ENCODE assay signal across 18 mouse cellular contexts in genomic region chr5:66722586-66722985, GRCm38 (mm10). TPM values are rescaled to one million over a fixed set of nuclear protein-coding genes. Genes with fewer than 3 reads are reported as not detected.
DNase-seq lines count a peak whose midpoint lies in the region; ATAC-seq and TF ChIP-seq lines count a peak whose summit lies in the region.
"Had no signal": no experiment of that assay in that cellular context is flagged by ENCODE, and none has a peak within 500 bp of the region (broad histone marks: within the 10 kb centered on the region; RNA-seq: fewer than 3 reads in every experiment).

No protein-coding gene starts in this region.

- no peak overlapping the region for H3K4me3 ChIP-seq in heart, postnatal 0 days (ENCODE audit: low read depth, low read length)
- H3K4me3 ChIP-seq in liver, postnatal 0 days (ENCODE audit: low read depth, low read length): no peak overlapping the region
- H3K4me3 ChIP-seq in embryonic facial prominence, embryonic 11.5 days (ENCODE audit: low read depth, low read length): no peak overlapping the region
- H3K4me3 ChIP-seq in embryonic facial prominence, embryonic 14.5 days (ENCODE audit: low read depth, low read length): no peak overlapping the region
- H3K4me3 ChIP-seq: forebrain, embryonic 12.5 days; liver, embryonic 13.5 days; neural tube, embryonic 12.5 days had no signal

- H3K27me3 ChIP-seq in heart, postnatal 0 days (ENCODE audit: control insufficient read depth, insufficient read depth, low read length): peaks cover 57% of the 10 kb centered on the region
- peaks cover 19% of the 10 kb centered on the region; the same call in 1 of the 2 replicates for H3K27me3 ChIP-seq in liver, postnatal 0 days (ENCODE audit: insufficient read depth, low read length)
- H3K27me3 ChIP-seq in embryonic facial prominence, embryonic 11.5 days (ENCODE audit: control insufficient read depth, insufficient read depth, low read length): no peaks in the 10 kb centered on the region
- H3K27me3 ChIP-seq in embryonic facial prominence, embryonic 14.5 days (replicated peaks; ENCODE audit: control insufficient read depth, insufficient read depth, low read length): no peaks in the 10 kb centered on the region
- H3K27me3 ChIP-seq: forebrain, embryonic 12.5 days; liver, embryonic 13.5 days; neural tube, embryonic 12.5 days had no signal

- H3K4me2 ChIP-seq in heart, postnatal 0 days (ENCODE audit: low read depth, low read length): peak overlapping the region; percentile 18; the same call in 1 of the 2 replicates
- no peak overlapping the region for H3K4me2 ChIP-seq in liver, postnatal 0 days (ENCODE audit: low read depth, low read length)
- no peak overlapping the region for H3K4me2 ChIP-seq in embryonic facial prominence, embryonic 11.5 days (ENCODE audit: low read depth, low read length)
- H3K4me2 ChIP-seq in embryonic facial prominence, embryonic 14.5 days (ENCODE audit: low read depth, low read length): no peak overlapping the region
- H3K4me2 ChIP-seq: forebrain, embryonic 12.5 days; liver, embryonic 13.5 days; neural tube, embryonic 12.5 days had no signal

- no peak overlapping the region for H3K9ac ChIP-seq in heart, postnatal 0 days (replicated peaks; ENCODE audit: low read depth, low read length)
- no peak overlapping the region for H3K9ac ChIP-seq in liver, postnatal 0 days (replicated peaks)
- H3K9ac ChIP-seq in embryonic facial prominence, embryonic 11.5 days (replicated peaks; ENCODE audit: low read length): no peak overlapping the region
- no peak overlapping the region for H3K9ac ChIP-seq in embryonic facial prominence, embryonic 14.5 days (ENCODE audit: low read depth, low read length)
- H3K9ac ChIP-seq: forebrain, embryonic 12.5 days; liver, embryonic 13.5 days; neural tube, embryonic 12.5 days had no signal

- no peaks in the 10 kb centered on the region for H3K4me1 ChIP-seq in heart, postnatal 0 days (ENCODE audit: control insufficient read depth, insufficient read depth)
- H3K4me1 ChIP-seq in liver, postnatal 0 days (ENCODE audit: insufficient read depth): no peaks in the 10 kb centered on the region
- H3K4me1 ChIP-seq in embryonic facial prominence, embryonic 11.5 days (ENCODE audit: control insufficient read depth, insufficient read depth, low read length): peaks cover 2% of the 10 kb centered on the region; the same call in 1 of the 2 replicates
- peaks cover 27% of the 10 kb centered on the region for H3K4me1 ChIP-seq in embryonic facial prominence, embryonic 14.5 days (ENCODE audit: control insufficient read depth, insufficient read depth, low read length)
- H3K4me1 ChIP-seq: liver, embryonic 13.5 days; neural tube, embryonic 12.5 days had no signal

- H3K36me3 ChIP-seq in heart, postnatal 0 days (replicated peaks; ENCODE audit: control insufficient read depth, insufficient read depth, low read length): no peaks in the 10 kb centered on the region
- no peaks in the 10 kb centered on the region for H3K36me3 ChIP-seq in liver, postnatal 0 days (replicated peaks; ENCODE audit: insufficient read depth, low read length)
- no peaks in the 10 kb centered on the region for H3K36me3 ChIP-seq in embryonic facial prominence, embryonic 11.5 days (replicated peaks; ENCODE audit: control insufficient read depth, insufficient read depth, low read depth, low read length)
- H3K36me3 ChIP-seq in embryonic facial prominence, embryonic 14.5 days (ENCODE audit: control insufficient read depth, insufficient read depth, low read length): no peaks in the 10 kb centered on the region
- H3K36me3 ChIP-seq: forebrain, embryonic 12.5 days; liver, embryonic 13.5 days; neural tube, embryonic 12.5 days had no signal

- ATAC-seq in heart, postnatal 0 days (ENCODE audit: insufficient read depth, low read depth): no peak
- ATAC-seq in liver, postnatal 0 days: no peak
- ATAC-seq in embryonic facial prominence, embryonic 11.5 days (replicated peaks; ENCODE audit: insufficient number of reproducible peaks, low FRiP score, low TSS enrichment, low read depth): no peak
- no peak for ATAC-seq in embryonic facial prominence, embryonic 14.5 days (ENCODE audit: low read depth)
- ATAC-seq: CD4-positive, CD25-positive, alpha-beta regulatory T cell, adult 4 months had no signal

- no peak for TF ChIP-seq CTCF in heart, postnatal 0 days (IDR thresholded peaks at IDR 0.05; ENCODE audit: low read depth)
- TF ChIP-seq CTCF in liver, postnatal 0 days (IDR thresholded peaks at IDR 0.05; ENCODE audit: low read depth): no peak

- no peak for DNase-seq in heart, postnatal 0 days (ENCODE audit: low spot score)
- DNase-seq in heart, postnatal 25 days (ENCODE audit: low spot score): no peak
- no peak for DNase-seq in liver, postnatal 0 days
- DNase-seq in liver: no peak
- DNase-seq in embryonic facial prominence, embryonic 11.5 days (ENCODE audit: low spot score): no peak
- no peak for DNase-seq in embryonic facial prominence, embryonic 14.5 days (ENCODE audit: low spot score)
- no peak for DNase-seq in gastrocnemius, postnatal 36 days
- no peak for DNase-seq in gastrocnemius, postnatal 10 days
- DNase-seq: adrenal gland, postnatal 36 days; cerebellum, postnatal 14 days; heart, adult 18-20 months; kidney, adult 9 months; layer of hippocampus, adult 9-11 months; liver, embryonic 13.5 days; thymus, postnatal 36 days had no signal

- H3K9me3 ChIP-seq in heart, postnatal 0 days (replicated peaks; ENCODE audit: control insufficient read depth, low read length): no peaks in the 10 kb centered on the region
- H3K9me3 ChIP-seq in liver, postnatal 0 days (ENCODE audit: low read length): no peaks in the 10 kb centered on the region
- no peaks in the 10 kb centered on the region for H3K9me3 ChIP-seq in embryonic facial prominence, embryonic 11.5 days (replicated peaks; ENCODE audit: control insufficient read depth, low read length)
- H3K9me3 ChIP-seq in embryonic facial prominence, embryonic 14.5 days (ENCODE audit: control insufficient read depth, low read length): no peaks in the 10 kb centered on the region
- H3K9me3 ChIP-seq: forebrain, embryonic 12.5 days; liver, embryonic 13.5 days; neural tube, embryonic 12.5 days had no signal

- no peak for TF ChIP-seq EP300 in heart, postnatal 0 days (IDR thresholded peaks at IDR 0.05; ENCODE audit: low read depth)
- no peak for TF ChIP-seq EP300 in liver, postnatal 0 days (IDR thresholded peaks at IDR 0.05; ENCODE audit: low read depth)

- intact Hi-C loops in heart, postnatal 25 days (cut with DNase I): no loop called here
- intact Hi-C loops in gastrocnemius, postnatal 36 days (cut with DNase I): no loop called here

- peak overlapping the region; percentile 54 for H3K27ac ChIP-seq in heart, postnatal 0 days (ENCODE audit: low read depth)
- 0 out of 2 replicates have a peak overlapping the region, but pooled peaks have one; percentile 3 for H3K27ac ChIP-seq in liver, postnatal 0 days (ENCODE audit: low read depth)
- H3K27ac ChIP-seq in embryonic facial prominence, embryonic 11.5 days (replicated peaks; ENCODE audit: low read depth, low read length): peak overlapping the region; percentile 22; the same call in 1 of the 2 replicates
- H3K27ac ChIP-seq in embryonic facial prominence, embryonic 14.5 days (replicated peaks; ENCODE audit: low read depth, low read length): peak overlapping the region; percentile 49; the same call in 1 of the 2 replicates
- H3K27ac ChIP-seq: forebrain, embryonic 12.5 days; liver, embryonic 13.5 days; neural tube, embryonic 12.5 days had no signal

- 61% methylated on average over 9 of the region's 9 CpGs for WGBS in heart, postnatal 0 days
- WGBS in liver, postnatal 0 days (ENCODE audit: insufficient replicate concordance): 40% methylated on average over 9 of the region's 9 CpGs
- 53% methylated on average over 9 of the region's 9 CpGs for WGBS in embryonic facial prominence, embryonic 11.5 days
- 65% methylated on average over 9 of the region's 9 CpGs for WGBS in embryonic facial prominence, embryonic 14.5 days

RNA-seq across cellular contexts. Expression of gene Limch1, which starts 23.0 kb away (rescaled TPM):
- 30.0 and 33.8 TPM in 2 replicates for total RNA-seq in heart, postnatal 0 days (2014; rRNA removed; ENCODE audit: low replicate concordance)
- 19.0 and 21.1 TPM in 2 replicates for polyA plus RNA-seq in heart, postnatal 0 days (2015; fragmentation: Nextera tagmentation; extraction: Ambion mirVana)
- 100 to 1,000 TPM; 210 to 274 TPM for total RNA-seq in heart, postnatal 25 days (2021)
- 1.6 and 2.1 TPM in 2 replicates for polyA plus RNA-seq in liver, postnatal 0 days (2015; fragmentation: Nextera tagmentation; extraction: Ambion mirVana)
- 69.3 and 73.0 TPM in 2 replicates for polyA plus RNA-seq in embryonic facial prominence, embryonic 11.5 days (2014; fragmentation: Nextera tagmentation; extraction: Ambion mirVana)
- 70.5 and 71.1 TPM in 2 replicates for polyA plus RNA-seq in embryonic facial prominence, embryonic 14.5 days (2014; fragmentation: Nextera tagmentation; extraction: Ambion mirVana)
- total RNA-seq in gastrocnemius, postnatal 36 days (2021): 100 to 1,000 TPM in 1 of 2 experiments, 10 to 100 TPM in 1; 97.7 to 103 TPM
- total RNA-seq in gastrocnemius, postnatal 10 days (2021): 100 to 1,000 TPM; 166 to 172 TPM
- polyA plus RNA-seq: CD4-positive, CD25-positive, alpha-beta regulatory T cell, adult 4 months had no signal

RNA-seq across cellular contexts. Expression of gene Uchl1, which starts 46.7 kb away (rescaled TPM):
- total RNA-seq in heart, postnatal 0 days (2014; rRNA removed; ENCODE audit: low replicate concordance): 97.4 and 108 TPM in 2 replicates
- 56.7 and 69.9 TPM in 2 replicates for polyA plus RNA-seq in heart, postnatal 0 days (2015; fragmentation: Nextera tagmentation; extraction: Ambion mirVana)
- 1 to 10 TPM; 7.4 to 8.2 TPM for total RNA-seq in heart, postnatal 25 days (2021)
- 2.1 and 2.7 TPM in 2 replicates for polyA plus RNA-seq in liver, postnatal 0 days (2015; fragmentation: Nextera tagmentation; extraction: Ambion mirVana)
- 181 and 212 TPM in 2 replicates for polyA plus RNA-seq in embryonic facial prominence, embryonic 11.5 days (2014; fragmentation: Nextera tagmentation; extraction: Ambion mirVana)
- 142 TPM in 2 replicates for polyA plus RNA-seq in embryonic facial prominence, embryonic 14.5 days (2014; fragmentation: Nextera tagmentation; extraction: Ambion mirVana)
- 1 to 10 TPM; 3.3 to 5.0 TPM for total RNA-seq in gastrocnemius, postnatal 36 days (2021)
- total RNA-seq in gastrocnemius, postnatal 10 days (2021): 10 to 100 TPM; 15.0 to 18.4 TPM
- polyA plus RNA-seq: CD4-positive, CD25-positive, alpha-beta regulatory T cell, adult 4 months had no signal

Comparison
In these comparisons a context has a peak if more than half of its experiments do, and no peak if none do; other contexts are left out.
1. H3K27ac ChIP-seq: peak in every context shown above with its lines; median percentile 54 in heart, postnatal 0 days; 49 in embryonic facial prominence, embryonic 14.5 days; 22 in embryonic facial prominence, embryonic 11.5 days; 3 in liver, postnatal 0 days.